Mouse (Mus musculus) limb, embryonic 13.5 days (tissue): ENCODE data around the gene Fhl3. TPM values are rescaled to one million over a fixed set of nuclear protein-coding genes. Genes with fewer than 3 reads are reported as not detected.
A peak's percentile ranks its signal among the peaks of the same experiment; 100 is the strongest.

ENCODE experiments used
- ATAC-seq: fragments of 200-750 bp; cut with Nextera tagmentation; 2 replicates; pipeline ENCODE4 v1.8.0; 2017; ENCODE audit warnings: low read depth, moderate number of reproducible peaks, moderate TSS enrichment; ENCODE audit not compliant: low FRiP score
- H3K27ac ChIP-seq: fragments of 300-500 bp; sonication (generic); 2 replicates; pipeline ENCODE4 v1.5.1; 2015; ENCODE audit warnings: inconsistent platforms, mild to moderate bottlenecking, moderate library complexity
- H3K27me3 ChIP-seq: fragments of 300-500 bp; sonication (generic); 2 replicates; pipeline ENCODE4 v1.6.1; 2015; ENCODE audit warnings: mild to moderate bottlenecking, inconsistent platforms
- H3K36me3 ChIP-seq: fragments of 300-500 bp; sonication (generic); 2 replicates; pipeline ENCODE4 v1.6.1; 2015; ENCODE audit warnings: inconsistent platforms, mild to moderate bottlenecking, moderate library complexity
- H3K4me1 ChIP-seq: fragments of 300-500 bp; sonication (generic); 2 replicates; pipeline ENCODE4 v1.6.1; 2015; ENCODE audit warnings: inconsistent platforms
- H3K4me2 ChIP-seq: fragments of 300-500 bp; sonication (generic); replicated peaks from 2 replicates; pipeline ENCODE4 v1.6.1; 2015; ENCODE audit warnings: inconsistent platforms, mild to moderate bottlenecking, moderate library complexity
- H3K4me3 ChIP-seq: fragments of 300-500 bp; sonication (generic); 2 replicates; pipeline ENCODE4 v1.5.1; 2015; ENCODE audit warnings: moderate library complexity, mild to moderate bottlenecking, inconsistent platforms
- H3K9ac ChIP-seq: fragments of 300-500 bp; sonication (generic); 2 replicates; pipeline ENCODE4 v1.6.1; 2015; ENCODE audit warnings: mild to moderate bottlenecking, inconsistent platforms
- H3K9me3 ChIP-seq: fragments of 300-500 bp; sonication (generic); 2 replicates; pipeline ENCODE4 v1.6.1; 2016; ENCODE audit warnings: inconsistent platforms
- WGBS: fragments of 180-500 bp; shearing (Covaris S2); methylation state at CpG from one replicate; pipeline ENCODE4 v1.1.7; 2015; 5-methylcytosine and 5-hydroxymethylcytosine counted together
- polyA plus RNA-seq: library from polyadenylated mRNA; unstranded; fragments of >200 nt; fragmentation: Nextera tagmentation; extraction: Ambion mirVana; gene quantifications from 2 replicates; pipeline ENCODE4 v1.2.1, GENCODE M21; 2015

Gene Fhl3
- 19.9 and 23.8 TPM in 2 replicates for polyA plus RNA-seq

- H3K9me3 ChIP-seq = no peaks in the 10 kb centered on the region
- under 1% methylated on average over 38 of the region's 59 CpGs for WGBS
- H3K4me2 ChIP-seq = peak within 1 kb of the TSS; percentile 77
- peak within 1 kb of the TSS; percentile 93 for H3K4me3 ChIP-seq
- peaks cover 54% of the 10 kb centered on the region for H3K4me1 ChIP-seq
- peak; percentile 74 for ATAC-seq
- peak within 1 kb of the TSS; percentile 94 for H3K27ac ChIP-seq
- H3K36me3 ChIP-seq = peaks cover 1% of the 10 kb centered on the region
- peak within 1 kb of the TSS; percentile 94 for H3K9ac ChIP-seq
- 0 out of 2 replicates have a peak, but pooled peaks cover 3% of the 10 kb centered on the region for H3K27me3 ChIP-seq
These were observed at the start of gene Fhl3 for GRCm38 (mm10) chr4:124700248-124700971. TSS of gene Fhl3 (plus strand) at chr4:124700701.

GRCm38 (mm10) chr4:124652886-124653285 is 47.6 kb upstream of the Fhl3 start:
- H3K27ac ChIP-seq = no peak overlapping the region
- no peaks in the 10 kb centered on the region for H3K36me3 ChIP-seq
- no peak for ATAC-seq
- H3K4me3 ChIP-seq = no peak overlapping the region
- 3% methylated on average over 9 of the region's 9 CpGs for WGBS
- no peak overlapping the region for H3K9ac ChIP-seq
- peaks cover 19% of the 10 kb centered on the region for H3K4me1 ChIP-seq
- peaks cover 89% of the 10 kb centered on the region for H3K27me3 ChIP-seq
- H3K4me2 ChIP-seq = no peak overlapping the region
- no peaks in the 10 kb centered on the region for H3K9me3 ChIP-seq

GRCm38 (mm10) chr4:124656518-124656853 is 44.0 kb upstream of the Fhl3 start, which contains the start of gene Pou3f1:
TSS of gene Pou3f1 (plus strand) at chr4:124656807.
- Histone ChIP-seq H3K27me3 (peaks cover 94% of the 10 kb centered on the region), H3K4me2 (peak within 1 kb of the TSS; percentile 97), H3K9ac (peak within 1 kb of the TSS; percentile 61), H3K27ac (no peak within 1 kb of the TSS), H3K9me3 (no peaks in the 10 kb centered on the region), H3K36me3 (no peaks in the 10 kb centered on the region), H3K4me1 (peaks cover 34% of the 10 kb centered on the region), H3K4me3 (peak within 1 kb of the TSS; percentile 61)
- WGBS = 1% methylated on average over 15 of the region's 15 CpGs
- no peak for ATAC-seq

GRCm38 (mm10) chr4:124656854-124657650 is 43.4 kb upstream of the Fhl3 start:
- Histone ChIP-seq H3K4me3 (peak overlapping the region; percentile 61), H3K4me2 (peak overlapping the region; percentile 97), H3K27me3 (peaks cover 94% of the 10 kb centered on the region), H3K36me3 (no peaks in the 10 kb centered on the region), H3K9me3 (no peaks in the 10 kb centered on the region), H3K27ac (no peak overlapping the region), H3K9ac (peak overlapping the region; percentile 61), H3K4me1 (peaks cover 34% of the 10 kb centered on the region)
- WGBS = under 1% methylated on average over 64 of the region's 92 CpGs
- ATAC-seq = peak; percentile 94

GRCm38 (mm10) chr4:124657781-124658180 is 42.7 kb upstream of the Fhl3 start:
- Histone ChIP-seq H3K4me2 (peak overlapping the region; percentile 97), H3K27ac (no peak overlapping the region), H3K4me3 (peak overlapping the region; percentile 61), H3K4me1 (peaks cover 30% of the 10 kb centered on the region), H3K9me3 (no peaks in the 10 kb centered on the region), H3K9ac (peak overlapping the region; percentile 61), H3K27me3 (peaks cover 94% of the 10 kb centered on the region), H3K36me3 (no peaks in the 10 kb centered on the region)
- 1% methylated on average over 55 of the region's 61 CpGs for WGBS
- ATAC-seq = peak; percentile 8; the same call in 1 of the 2 replicates

- Histone ChIP-seq H3K4me1 (peaks cover 26% of the 10 kb centered on the region), H3K9ac (no peak overlapping the region), H3K36me3 (no peaks in the 10 kb centered on the region), H3K27me3 (peaks cover 94% of the 10 kb centered on the region), H3K9me3 (no peaks in the 10 kb centered on the region), H3K27ac (no peak overlapping the region), H3K4me3 (peak overlapping the region; percentile 61), H3K4me2 (peak overlapping the region; percentile 97)
- no peak for ATAC-seq
- WGBS = under 1% methylated on average over 39 of the region's 39 CpGs
These were observed 42.1 kb upstream of the Fhl3 start for GRCm38 (mm10) chr4:124658412-124658851.

- H3K27ac ChIP-seq = no peak overlapping the region
- no peaks in the 10 kb centered on the region for H3K36me3 ChIP-seq
- peak overlapping the region; percentile 97 for H3K4me2 ChIP-seq
- H3K9me3 ChIP-seq = no peaks in the 10 kb centered on the region
- no peak for ATAC-seq
- H3K4me1 ChIP-seq = peaks cover 26% of the 10 kb centered on the region
- peak overlapping the region; percentile 61 for H3K4me3 ChIP-seq
- under 1% methylated on average over 68 of the region's 68 CpGs for WGBS
- peak overlapping the region; percentile 19; the same call in 1 of the 2 replicates for H3K9ac ChIP-seq
- peaks cover 94% of the 10 kb centered on the region for H3K27me3 ChIP-seq
These were observed 41.0 kb upstream of the Fhl3 start for GRCm38 (mm10) chr4:124659251-124660217.

- no peak overlapping the region for H3K9ac ChIP-seq
- WGBS = 41% methylated on average over 3 of the region's 3 CpGs
- no peaks in the 10 kb centered on the region for H3K9me3 ChIP-seq
- H3K27ac ChIP-seq = no peak overlapping the region
- no peak for ATAC-seq
- H3K4me1 ChIP-seq = peaks cover 26% of the 10 kb centered on the region
- H3K4me3 ChIP-seq = no peak overlapping the region
- H3K36me3 ChIP-seq = no peaks in the 10 kb centered on the region
- peaks cover 94% of the 10 kb centered on the region for H3K27me3 ChIP-seq
- H3K4me2 ChIP-seq = no peak overlapping the region
These were observed 39.9 kb upstream of the Fhl3 start for GRCm38 (mm10) chr4:124660603-124661002.

GRCm38 (mm10) chr4:124663034-124663433 is 37.5 kb upstream of the Fhl3 start:
- H3K27ac ChIP-seq = no peak overlapping the region
- 62% methylated on average over 3 of the region's 3 CpGs for WGBS

GRCm38 (mm10) chr4:124664185-124664584 is 36.3 kb upstream of the Fhl3 start:
- H3K9ac ChIP-seq = no peak overlapping the region
- H3K27me3 ChIP-seq = peaks cover 96% of the 10 kb centered on the region
- no peak overlapping the region for H3K4me2 ChIP-seq
- WGBS = 53% methylated on average over 9 of the region's 9 CpGs
- no peaks in the 10 kb centered on the region for H3K9me3 ChIP-seq
- H3K27ac ChIP-seq = no peak overlapping the region
- no peak for ATAC-seq
- no peaks in the 10 kb centered on the region for H3K36me3 ChIP-seq
- H3K4me3 ChIP-seq = no peak overlapping the region
- peaks cover 8% of the 10 kb centered on the region for H3K4me1 ChIP-seq

More at GRCm38 (mm10) chr4:124663034-124663433, 37.5 kb upstream of the Fhl3 start:
- H3K4me2 ChIP-seq = no peak overlapping the region
- ATAC-seq = no peak
- no peaks in the 10 kb centered on the region for H3K36me3 ChIP-seq
- H3K9ac ChIP-seq = no peak overlapping the region
- H3K4me1 ChIP-seq = peaks cover 14% of the 10 kb centered on the region
- no peak overlapping the region for H3K4me3 ChIP-seq
- H3K9me3 ChIP-seq = no peaks in the 10 kb centered on the region
- peaks cover 96% of the 10 kb centered on the region for H3K27me3 ChIP-seq

GRCm38 (mm10) chr4:124664604-124665003 is 35.9 kb upstream of the Fhl3 start:
- Histone ChIP-seq H3K4me2 (no peak overlapping the region), H3K4me1 (peaks cover 4% of the 10 kb centered on the region), H3K9ac (no peak overlapping the region), H3K36me3 (no peaks in the 10 kb centered on the region), H3K4me3 (no peak overlapping the region), H3K9me3 (no peaks in the 10 kb centered on the region), H3K27ac (no peak overlapping the region), H3K27me3 (peaks cover 95% of the 10 kb centered on the region)
- ATAC-seq = no peak
- WGBS = 60% methylated on average over 15 of the region's 15 CpGs
